Mouse (Mus musculus): ENCODE data around the gene Cd37. TPM values are rescaled to one million over a fixed set of nuclear protein-coding genes. Genes with fewer than 3 reads are reported as not detected.
A peak's percentile ranks its signal among the peaks of the same experiment; 100 is the strongest.
"Not testable (repeated sequence)": the region's sequence is repeated elsewhere in the genome, so short reads cannot be mapped to it uniquely, and the experiment has no call there.

Cd37 gene
- 143 and 146 TPM in 2 replicates for polyA plus RNA-seq (2015; fragmentation: Nextera tagmentation; extraction: Ambion mirVana)

GRCm38 (mm10) chr7:45238723-45239496 is at the start of gene Cd37:
Gene Cd37, minus strand, starts transcription at chr7:45239115.
- DNase-seq (ENCODE audit: low spot score): peak; percentile 86

DNA sequence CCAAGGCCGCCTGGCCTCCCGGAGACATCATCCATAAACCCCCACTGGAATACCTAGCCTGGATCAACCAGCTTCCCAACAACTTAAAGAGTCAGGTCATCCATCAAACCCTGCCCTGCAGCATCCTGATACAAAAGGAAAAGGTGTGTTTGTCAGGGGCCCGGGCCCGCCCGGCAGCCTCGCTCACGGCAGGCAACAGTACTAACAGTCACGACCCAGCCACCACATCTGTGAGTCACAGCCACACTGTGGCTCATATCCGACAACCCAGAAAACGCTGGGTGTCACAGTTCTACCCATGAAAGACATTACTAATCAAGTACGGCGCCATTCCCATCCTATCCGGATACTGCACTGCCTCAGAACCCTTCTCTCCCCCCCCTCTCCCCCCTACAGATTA is 47.6 kb upstream of the Cd37 start:
- no peak for DNase-seq (ENCODE audit: low spot score)

DNA sequence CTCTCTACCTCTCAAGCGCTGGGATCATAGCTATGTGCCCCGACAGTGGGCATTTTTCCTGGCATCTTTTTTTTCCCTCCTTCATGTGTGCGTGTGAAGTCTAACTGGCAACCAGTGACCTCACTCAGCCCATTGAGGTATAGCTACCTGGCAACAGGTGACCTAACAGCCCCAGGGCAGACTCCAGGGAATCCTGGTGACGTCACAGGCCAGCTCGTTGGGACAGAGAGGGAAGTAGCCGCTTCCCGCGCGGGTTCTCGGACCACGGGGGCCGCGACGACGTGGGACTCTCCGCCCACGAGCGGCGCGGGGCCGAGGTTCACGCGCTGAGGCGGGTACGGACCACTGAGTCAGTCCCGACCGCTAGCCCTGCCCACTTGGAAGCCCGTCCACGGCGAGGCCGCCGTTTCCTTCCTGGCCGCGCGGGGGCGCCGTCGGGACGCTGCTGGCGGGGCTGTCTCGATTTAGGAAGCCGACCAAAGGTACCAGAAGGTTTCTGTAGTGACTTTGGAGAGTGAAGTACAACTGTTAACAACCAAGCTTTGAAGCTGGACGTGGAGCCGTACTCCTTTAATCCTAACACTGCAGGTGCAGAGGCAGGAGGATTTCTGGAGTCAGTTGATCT is 38.3 kb upstream of the Cd37 start, which contains the start of gene Slc6a21:
Gene Slc6a21 (plus strand): TSS at position 378 of the 625 bp plus-strand sequence.
- peak; percentile 60 for DNase-seq (ENCODE audit: low spot score)

GRCm38 (mm10) chr7:45273672-45274071 is 34.8 kb upstream of the Cd37 start:
- no peak for DNase-seq (ENCODE audit: low spot score)

DNA sequence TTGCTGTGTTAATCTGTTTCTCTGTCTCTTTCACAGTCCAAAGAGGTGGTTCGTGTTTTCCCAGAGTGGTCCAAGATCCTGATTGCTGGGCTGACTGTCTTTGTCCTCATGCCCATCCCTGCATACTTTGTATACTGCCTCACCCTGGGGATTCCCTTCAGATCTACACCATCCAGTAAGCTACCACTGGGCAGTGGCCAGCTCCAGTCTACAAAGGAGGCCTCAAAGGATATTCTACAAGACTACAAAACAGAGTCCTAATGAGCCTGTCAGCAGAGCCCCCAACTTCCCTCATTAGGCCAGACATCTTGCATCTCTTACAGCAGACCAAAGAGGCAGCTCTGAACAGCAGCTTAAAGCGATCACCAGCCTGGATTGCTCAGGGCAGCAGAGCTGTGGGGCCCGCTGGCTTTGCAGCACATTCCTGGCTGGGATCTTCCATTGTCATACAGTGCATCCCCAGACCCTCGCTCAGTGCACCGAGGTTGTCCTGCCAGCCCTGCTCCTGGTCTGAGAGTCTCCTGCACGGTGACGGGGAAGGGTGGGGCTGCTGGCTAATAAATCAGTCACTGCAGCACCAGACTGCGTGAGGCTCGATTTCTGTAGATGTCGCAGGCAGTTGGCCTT is 34.0 kb upstream of the Cd37 start:
- no peak for DNase-seq (ENCODE audit: low spot score)

DNA sequence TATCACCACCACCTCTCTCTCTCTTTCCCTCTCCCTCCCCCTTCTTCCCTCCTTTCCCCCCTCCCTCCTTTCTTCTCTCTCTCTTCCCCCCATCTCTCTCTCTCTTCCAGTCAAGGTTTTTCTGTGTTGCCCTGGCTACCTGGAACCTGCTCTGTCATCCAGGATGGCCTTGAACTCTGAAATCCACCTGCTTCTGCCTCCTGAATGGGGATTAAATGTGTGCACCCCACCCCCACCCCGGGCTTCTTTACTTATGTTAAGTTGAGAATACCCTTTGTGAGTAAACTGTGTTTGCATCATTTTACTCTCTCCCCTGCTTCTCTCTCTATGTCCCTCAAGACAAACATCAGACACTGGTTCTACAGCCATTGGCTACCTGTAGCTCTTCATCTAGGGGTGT is 26.6 kb upstream of the Cd37 start:
- no peak for DNase-seq (ENCODE audit: low spot score)

DNA sequence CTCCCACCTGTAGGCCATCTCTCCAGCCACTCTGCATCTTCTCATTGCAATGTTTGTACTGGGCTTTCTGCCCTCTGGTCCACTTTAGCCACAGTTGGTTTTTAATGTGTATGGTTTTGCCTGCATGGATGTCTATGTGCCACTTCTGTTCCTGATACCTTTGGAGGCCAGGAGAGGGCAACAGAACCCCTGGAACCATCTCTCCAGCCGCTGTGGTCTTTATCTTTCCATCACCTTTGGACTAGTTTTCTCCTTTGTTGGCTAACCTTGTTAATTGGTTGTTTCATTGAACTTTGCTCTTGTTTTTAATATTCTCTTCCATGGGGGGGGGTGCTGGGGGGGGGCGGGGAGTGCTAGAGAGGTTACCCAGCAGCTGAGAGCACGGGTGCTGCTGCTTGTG is 25.4 kb upstream of the Cd37 start:
- no peak for DNase-seq (ENCODE audit: low spot score)

DNA sequence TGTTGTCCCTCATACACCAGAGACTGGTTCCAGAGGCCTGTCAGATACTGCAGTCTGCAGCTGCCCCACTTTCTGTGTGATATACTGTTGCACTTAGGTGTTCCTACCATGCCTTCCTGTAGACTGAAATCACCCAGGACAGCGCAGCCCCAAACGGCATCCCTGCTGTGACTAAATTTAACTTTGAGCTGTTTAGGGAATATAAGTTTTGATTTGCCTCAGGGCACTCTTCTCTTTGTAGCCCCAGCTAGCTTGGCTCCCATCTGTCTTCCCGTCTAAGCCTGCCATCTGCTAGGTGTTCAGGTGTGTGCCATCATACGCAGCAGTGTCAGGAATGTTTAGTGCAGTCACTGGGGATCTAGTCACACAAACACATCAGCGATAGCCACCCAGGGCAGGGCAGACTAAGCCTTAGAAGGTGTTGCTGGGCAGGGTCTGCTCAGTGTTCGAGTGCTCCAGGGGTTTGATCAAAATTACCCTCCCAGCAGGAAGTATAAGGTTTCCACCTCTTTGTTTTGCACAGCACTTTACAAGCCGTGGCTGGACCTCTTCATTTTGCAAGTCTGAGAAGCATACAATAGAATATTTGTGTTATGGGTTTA is 24.2 kb upstream of the Cd37 start:
- DNase-seq (ENCODE audit: low spot score): no peak

DNA sequence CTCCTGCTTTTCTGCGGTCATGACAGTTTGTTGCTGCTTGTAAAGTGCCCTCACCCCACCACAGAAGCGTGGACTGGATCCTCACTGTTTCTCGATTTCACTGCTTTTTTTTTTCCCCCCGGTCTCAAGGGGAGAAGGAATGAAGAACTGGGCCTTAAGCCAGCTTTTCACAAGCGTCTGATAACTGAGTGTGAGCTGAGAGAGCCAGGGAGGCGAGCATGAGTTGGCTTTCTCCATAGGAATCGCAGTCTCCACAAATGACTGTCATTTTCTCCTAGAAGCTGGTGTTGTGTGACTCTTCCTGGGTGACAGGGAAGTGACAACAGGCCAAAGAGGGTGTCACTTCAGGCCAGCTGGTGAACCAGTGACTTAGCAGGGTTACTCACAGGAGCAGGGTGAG is 23.4 kb upstream of the Cd37 start:
- DNase-seq (ENCODE audit: low spot score): no peak

- no peak for DNase-seq (ENCODE audit: low spot score)
These were observed 20.4 kb upstream of the Cd37 start for GRCm38 (mm10) chr7:45259281-45259680.

DNA sequence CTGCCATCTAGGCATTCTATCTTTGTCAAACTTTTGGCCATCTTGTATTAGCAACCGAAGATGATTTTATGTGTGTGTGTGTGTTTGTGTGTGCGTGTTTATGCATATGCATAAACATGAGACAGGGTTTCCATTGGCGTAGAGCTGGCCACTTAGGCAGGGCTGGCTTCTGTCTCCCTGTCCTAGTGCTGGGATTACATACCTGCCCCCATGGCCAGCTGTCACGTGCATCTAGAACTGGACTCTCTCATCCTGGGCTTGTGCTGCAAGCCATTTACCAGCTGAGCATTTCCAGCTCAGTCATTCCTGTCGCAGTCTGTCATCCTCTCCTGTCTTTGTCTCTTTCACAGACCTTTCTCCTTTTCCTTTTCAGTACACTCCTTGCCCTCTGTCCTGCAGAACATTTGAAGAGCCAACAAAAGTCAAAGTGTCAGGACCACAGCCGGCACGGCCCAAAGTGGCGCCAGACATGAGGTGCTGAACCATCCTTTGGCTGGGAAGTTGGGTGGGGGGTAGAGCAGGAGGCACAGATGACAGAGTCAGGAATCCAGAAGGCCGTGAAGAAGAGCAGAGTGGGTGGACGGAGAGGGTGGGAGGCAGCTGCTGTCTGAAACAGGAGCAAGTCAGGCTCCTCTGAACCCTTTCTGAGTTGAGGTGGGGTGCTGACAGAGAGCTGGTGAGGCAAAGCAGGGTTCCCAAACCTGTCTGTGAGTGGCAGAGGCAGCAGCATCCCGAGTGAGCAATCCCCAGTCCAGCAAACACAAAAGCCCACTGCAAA is 18.3 kb upstream of the Cd37 start:
- DNase-seq (ENCODE audit: low spot score): no peak

DNA sequence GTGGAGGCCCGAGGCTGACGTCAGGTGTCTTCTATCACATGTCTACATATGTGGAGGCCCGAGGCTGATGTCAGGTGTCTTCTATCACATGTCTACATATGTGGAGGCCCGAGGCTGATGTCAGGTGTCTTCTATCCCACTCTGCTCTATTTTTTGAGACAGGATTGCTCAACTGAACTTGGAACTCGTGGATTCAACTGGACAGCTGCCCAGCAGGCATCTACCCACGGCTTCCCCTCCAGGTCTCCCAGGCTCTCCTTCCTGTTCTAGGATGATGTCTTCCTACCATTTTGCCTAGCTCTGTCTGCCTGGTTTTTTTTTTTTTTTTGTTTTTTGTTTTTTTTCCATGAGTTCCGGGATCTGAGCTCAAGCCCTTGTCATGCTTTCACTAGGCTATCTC is 16.9 kb upstream of the Cd37 start:
- not testable (repeated sequence) for DNase-seq (ENCODE audit: low spot score)

DNA sequence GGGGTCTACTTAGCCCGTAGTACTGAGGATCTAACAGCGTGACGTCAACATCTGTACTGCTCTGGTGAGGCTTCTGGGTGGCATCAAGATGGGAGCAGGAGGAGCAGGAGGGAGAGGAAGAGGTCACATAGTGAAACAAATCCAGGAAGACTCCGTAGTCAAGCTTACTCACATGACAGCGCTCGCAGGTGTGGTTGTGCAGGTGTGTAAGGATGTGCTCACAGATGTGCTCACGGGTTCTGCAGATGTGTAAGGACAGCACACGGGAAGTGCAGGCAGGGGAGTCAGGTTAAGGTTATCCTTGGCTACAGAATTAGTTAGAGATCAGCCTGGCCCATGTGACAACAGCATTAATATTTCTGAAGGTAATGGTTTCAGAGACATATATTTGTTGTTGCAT is 14.9 kb upstream of the Cd37 start:
- no peak for DNase-seq (ENCODE audit: low spot score)

- DNase-seq (ENCODE audit: low spot score): no peak
These were observed 8.8 kb upstream of the Cd37 start for GRCm38 (mm10) chr7:45247666-45248065.

- no peak for DNase-seq (ENCODE audit: low spot score)
These were observed 2.5 kb upstream of the Cd37 start for GRCm38 (mm10) chr7:45241389-45241749.

DNA sequence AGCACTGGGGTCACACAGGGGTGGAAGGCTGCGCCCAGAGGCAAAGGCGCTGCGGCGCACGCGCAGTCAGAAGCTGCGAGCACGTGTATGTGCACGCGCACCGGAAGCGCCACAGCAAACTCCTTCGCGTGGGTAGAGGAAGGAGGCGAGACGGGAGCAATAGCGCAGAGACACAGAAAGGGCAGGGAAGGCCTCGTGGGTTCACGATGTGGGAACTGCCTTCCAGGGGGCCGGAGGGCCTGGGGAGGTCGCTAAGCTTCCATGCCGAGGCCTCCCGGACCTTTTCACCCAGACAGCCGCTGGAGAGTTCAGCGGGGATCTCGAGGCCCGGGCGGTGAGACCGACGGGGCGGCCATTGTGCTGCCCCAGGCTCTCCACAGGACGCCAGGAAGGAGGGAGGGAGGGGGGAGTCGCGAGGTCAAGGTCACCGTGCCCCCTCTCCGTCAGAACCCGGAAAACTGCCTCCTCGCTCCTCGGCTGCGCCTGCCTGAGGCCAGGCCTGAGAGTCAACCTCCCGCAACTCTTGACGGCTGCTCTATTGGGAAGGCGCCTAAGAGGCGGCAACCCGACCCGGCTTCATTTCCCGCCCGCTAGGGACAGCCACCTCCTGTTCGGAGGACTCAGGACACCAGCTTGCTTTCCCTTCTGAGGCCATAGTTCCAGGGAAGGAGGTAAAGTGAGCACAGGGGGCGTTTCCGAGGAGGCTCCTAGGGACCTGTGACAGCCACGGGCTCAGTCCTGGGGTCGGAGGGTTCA is 1.9 kb upstream of the Cd37 start, which contains the start of gene Slc6a16:
Gene Slc6a16 (plus strand): TSS at position 453 of the 756 bp plus-strand sequence.
- DNase-seq (ENCODE audit: low spot score): no peak

DNA sequence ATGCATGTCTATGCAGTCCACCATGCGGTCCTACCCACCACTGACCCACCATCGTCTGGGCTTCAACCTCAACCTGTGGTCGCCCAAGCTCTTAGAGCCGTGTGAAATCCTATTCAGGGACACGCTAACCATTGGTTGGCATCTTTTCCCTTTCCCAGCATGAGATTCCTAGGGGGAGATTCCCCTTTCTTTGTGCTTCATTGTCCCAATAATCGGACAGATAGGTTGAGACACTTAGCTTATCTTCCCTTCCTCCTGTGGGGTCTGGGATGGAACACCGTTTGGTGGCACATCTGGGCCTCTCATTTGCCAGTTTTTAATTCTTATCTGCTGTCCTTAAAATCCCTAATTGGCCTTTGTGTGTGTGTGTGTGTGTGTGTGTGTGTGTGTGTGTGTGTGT is 1.2 kb upstream of the Cd37 start:
- DNase-seq (ENCODE audit: low spot score): no peak

DNA sequence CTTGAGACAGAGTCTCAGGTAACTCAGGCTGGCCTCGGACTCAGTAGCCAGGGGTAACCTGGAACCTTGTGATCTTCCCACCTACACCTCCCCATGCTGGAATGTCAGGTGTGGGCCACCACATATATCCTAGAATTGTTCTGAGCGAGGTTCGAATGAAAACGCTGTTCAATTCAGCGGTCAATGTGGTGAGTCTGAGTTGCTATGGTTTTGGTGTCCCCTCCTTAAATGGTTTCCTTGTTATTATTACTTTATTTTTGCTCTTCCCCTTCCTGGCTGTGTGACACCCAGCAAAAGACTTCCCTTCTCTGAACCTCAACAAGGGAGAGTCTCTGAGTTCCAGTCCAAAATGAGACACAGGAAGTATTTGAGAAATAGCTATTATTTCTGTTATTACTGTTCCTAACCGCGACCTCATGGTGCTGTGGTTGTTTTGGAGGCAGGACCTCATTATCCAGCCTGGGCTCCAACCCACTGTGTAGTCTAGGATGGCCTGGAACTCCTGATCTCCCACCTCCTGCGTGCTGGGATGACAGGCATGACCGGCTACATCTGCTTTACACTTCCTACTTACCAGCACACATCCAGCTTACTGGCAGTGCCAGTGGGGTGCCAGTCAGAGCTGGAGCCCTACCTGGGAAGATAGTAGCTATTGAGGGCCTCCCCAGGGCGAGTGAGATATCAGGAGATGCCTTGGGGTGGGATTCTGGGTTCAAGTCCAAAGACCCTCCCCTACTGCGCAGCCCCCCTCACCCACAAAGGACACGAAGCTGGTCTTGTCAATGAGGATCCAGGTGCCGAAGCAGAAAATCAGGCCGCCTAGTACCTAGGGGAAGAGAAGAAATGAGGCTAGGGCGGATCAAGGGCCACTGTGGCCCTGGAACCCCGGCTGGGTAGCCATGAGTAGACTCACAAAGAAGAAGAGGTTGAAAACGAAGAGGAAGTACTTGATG is 892 bp downstream of the Cd37 start:
- DNase-seq (ENCODE audit: low spot score): no peak

DNA sequence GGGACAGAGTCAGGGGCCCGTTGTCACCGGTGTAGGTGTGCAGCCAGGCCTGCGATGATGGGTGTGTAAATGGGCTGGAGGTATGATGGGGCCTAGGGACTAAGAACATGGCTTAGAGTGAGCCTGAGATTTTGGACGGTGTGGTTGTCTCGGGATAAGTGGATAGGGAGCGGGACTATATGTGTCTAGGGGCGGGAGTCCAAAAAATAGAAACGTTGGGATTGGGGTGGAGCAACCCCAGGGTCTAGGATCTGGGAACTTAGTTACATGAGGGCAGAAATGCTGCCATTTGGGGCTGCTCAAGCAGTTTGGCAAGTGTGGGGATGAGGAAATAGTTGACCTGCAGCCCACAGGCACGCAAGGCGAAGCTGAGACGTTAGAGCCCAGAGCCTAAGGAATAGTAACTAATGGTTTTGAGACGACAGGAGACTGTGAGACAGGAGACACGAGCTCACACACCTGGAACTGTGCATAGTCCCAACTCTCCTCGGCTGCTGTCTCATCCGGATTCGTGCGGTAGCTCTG is 3.2 kb downstream of the Cd37 start:
- no peak for DNase-seq (ENCODE audit: low spot score)
